Mouse (Mus musculus): ENCODE data around the gene Atg5.
"Not testable (repeated sequence)": the region's sequence is repeated elsewhere in the genome, so short reads cannot be mapped to it uniquely, and the experiment has no call there.

Atg5 gene

GRCm38 (mm10) chr10:44268145-44268860, at the start of gene Atg5:
TSS of gene Atg5 (plus strand) at chr10:44268358.
- peak; percentile 97 to 99 for DNase-seq (ENCODE audit: low spot score in 2 of 2)

- not testable (repeated sequence) for DNase-seq (ENCODE audit: low spot score in 2 of 2)
Measured at GRCm38 (mm10) chr10:44219073-44219472, 49.1 kb upstream of the Atg5 start.

- no peak for DNase-seq (ENCODE audit: low spot score in 2 of 2)
Measured at GRCm38 (mm10) chr10:44224345-44224744, 43.8 kb upstream of the Atg5 start.

GRCm38 (mm10) chr10:44233351-44233750, 34.8 kb upstream of the Atg5 start:
- peak in 1 of 2 experiments; percentile 8 for DNase-seq (ENCODE audit: low spot score in 2 of 2)

GRCm38 (mm10) chr10:44235298-44235697, 32.9 kb upstream of the Atg5 start:
- DNase-seq (ENCODE audit: low spot score in 2 of 2), result not testable (repeated sequence)

GRCm38 (mm10) chr10:44256624-44257023, 11.5 kb upstream of the Atg5 start:
- DNase-seq (ENCODE audit: low spot score in 2 of 2), result no peak

GRCm38 (mm10) chr10:44265835-44266234, 2.3 kb upstream of the Atg5 start:
- DNase-seq (ENCODE audit: low spot score in 2 of 2), result no peak

GRCm38 (mm10) chr10:44266561-44266960, 1.6 kb upstream of the Atg5 start:
- no peak for DNase-seq (ENCODE audit: low spot score in 2 of 2)

- no peak for DNase-seq (ENCODE audit: low spot score in 2 of 2)
Measured at GRCm38 (mm10) chr10:44267426-44268142, 574 bp upstream of the Atg5 start.

- no peak for DNase-seq (ENCODE audit: low spot score in 2 of 2)
Measured at GRCm38 (mm10) chr10:44269211-44269610, 1.1 kb downstream of the Atg5 start.

- no peak for DNase-seq (ENCODE audit: low spot score in 2 of 2)
Measured at GRCm38 (mm10) chr10:44282323-44282722, 14.2 kb downstream of the Atg5 start.

GRCm38 (mm10) chr10:44285106-44285505, 16.9 kb downstream of the Atg5 start:
- DNase-seq (ENCODE audit: low spot score in 2 of 2), result no peak

GRCm38 (mm10) chr10:44285935-44286334, 17.8 kb downstream of the Atg5 start:
- DNase-seq (ENCODE audit: low spot score in 2 of 2), result no peak

GRCm38 (mm10) chr10:44290876-44291275, 22.7 kb downstream of the Atg5 start:
- DNase-seq (ENCODE audit: low spot score in 2 of 2), result no peak

GRCm38 (mm10) chr10:44292205-44292604, 24.0 kb downstream of the Atg5 start:
- DNase-seq (ENCODE audit: low spot score in 2 of 2), result no peak

- DNase-seq (ENCODE audit: low spot score in 2 of 2), result no peak
Measured at GRCm38 (mm10) chr10:44299165-44299564, 31.0 kb downstream of the Atg5 start.

- DNase-seq (ENCODE audit: low spot score in 2 of 2), result no peak
Measured at GRCm38 (mm10) chr10:44300078-44300477, 31.9 kb downstream of the Atg5 start.

GRCm38 (mm10) chr10:44303648-44304329, 35.6 kb downstream of the Atg5 start:
- DNase-seq (ENCODE audit: low spot score in 2 of 2), result no peak

GRCm38 (mm10) chr10:44304330-44304717, 36.2 kb downstream of the Atg5 start:
- no peak for DNase-seq (ENCODE audit: low spot score in 2 of 2)

GRCm38 (mm10) chr10:44304845-44305244, 36.7 kb downstream of the Atg5 start:
- no peak for DNase-seq (ENCODE audit: low spot score in 2 of 2)

GRCm38 (mm10) chr10:44306308-44306707, 38.1 kb downstream of the Atg5 start:
- DNase-seq (ENCODE audit: low spot score in 2 of 2), result no peak

GRCm38 (mm10) chr10:44308280-44308679, 40.1 kb downstream of the Atg5 start:
- DNase-seq (ENCODE audit: low spot score in 2 of 2), result no peak

- DNase-seq (ENCODE audit: low spot score in 2 of 2), result no peak
Measured at GRCm38 (mm10) chr10:44309250-44309649, 41.1 kb downstream of the Atg5 start.

Data from frontal cortex, postnatal 25 days (tissue).